Mouse (Mus musculus) embryonic fibroblast, embryonic 13.5 days (primary cell): ENCODE data around the gene Prune2.

Source experiments
- CTCF ChIP-seq: IDR thresholded peaks from 2 replicates; pipeline ENCODE4 v1.5.1; 2011; ENCODE audit warnings: mild to moderate bottlenecking, control low read depth, low read length, moderate library complexity, borderline replicate concordance; ENCODE audit not compliant: insufficient read depth
- POLR2A ChIP-seq: IDR thresholded peaks from 2 replicates; pipeline ENCODE4 v1.6.1; 2011; ENCODE audit warnings: low read depth, mild to moderate bottlenecking, control low read depth, low read length, moderate library complexity

DNA sequence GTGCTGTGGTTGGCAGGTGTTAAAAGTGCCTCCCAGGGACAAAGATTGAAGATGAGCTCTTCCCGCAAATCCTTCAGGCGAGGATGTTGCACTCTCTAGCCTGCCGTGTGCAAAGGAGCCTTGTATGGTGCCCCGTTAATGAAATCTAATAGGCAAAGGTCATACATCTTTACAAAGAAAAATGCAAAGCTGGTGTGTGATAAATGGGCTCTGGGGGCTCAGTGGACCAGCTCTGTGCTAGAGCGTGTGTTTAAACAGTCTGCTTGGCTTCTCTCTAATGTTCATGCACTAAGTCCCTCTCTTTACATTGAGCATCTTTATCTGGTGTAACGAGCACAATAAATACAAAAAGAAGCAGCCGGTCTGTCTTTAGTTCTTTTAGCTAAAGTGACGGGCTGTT lies 138.1 kb downstream of the Prune2 start:
- no peak for TF ChIP-seq CTCF
- TF ChIP-seq POLR2A = no peak
